Mouse (Mus musculus) thymus, postnatal 0 days (tissue): ENCODE measurements around the gene Palm2. TPM values are rescaled to one million over a fixed set of nuclear protein-coding genes. Genes with fewer than 3 reads are reported as not detected.

Experiments
- DNase-seq: peaks from one replicate; pipeline ENCODE4 v3.0.0-alpha.2; 2015; ENCODE audit warnings: low spot score
- polyA plus RNA-seq: library from polyadenylated mRNA; unstranded; fragments of >200 nt; fragmentation: Nextera tagmentation; extraction: Ambion mirVana; gene quantifications from 2 replicates; pipeline ENCODE4 v1.2.1, GENCODE M21; 2015

Palm2 gene
- polyA plus RNA-seq, 1 experiment from 2014 or later, result 0.22 TPM

GRCm38 (mm10) chr4:57568268-57569068 is 134.4 kb downstream of the Palm2 start:
- DNase-seq, result no peak

DNA sequence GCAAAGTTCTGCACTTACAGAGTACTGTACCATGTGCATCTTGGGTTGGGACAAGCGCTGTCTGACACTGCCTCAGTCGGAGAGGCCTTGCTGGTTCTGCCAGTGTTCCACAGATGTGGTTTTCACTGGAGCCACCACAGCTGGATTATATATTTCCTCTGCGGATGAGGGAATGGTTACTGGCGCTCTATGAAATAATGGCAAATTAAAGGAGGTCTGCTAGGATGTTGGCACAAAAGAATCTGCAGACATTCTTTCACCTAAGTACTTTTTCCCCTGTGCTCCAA is 135.0 kb downstream of the Palm2 start:
- DNase-seq, result no peak

GRCm38 (mm10) chr4:57569711-57570110 is 135.7 kb downstream of the Palm2 start:
- DNase-seq, result no peak

GRCm38 (mm10) chr4:57570229-57570628 is 136.2 kb downstream of the Palm2 start:
- no peak for DNase-seq

DNA sequence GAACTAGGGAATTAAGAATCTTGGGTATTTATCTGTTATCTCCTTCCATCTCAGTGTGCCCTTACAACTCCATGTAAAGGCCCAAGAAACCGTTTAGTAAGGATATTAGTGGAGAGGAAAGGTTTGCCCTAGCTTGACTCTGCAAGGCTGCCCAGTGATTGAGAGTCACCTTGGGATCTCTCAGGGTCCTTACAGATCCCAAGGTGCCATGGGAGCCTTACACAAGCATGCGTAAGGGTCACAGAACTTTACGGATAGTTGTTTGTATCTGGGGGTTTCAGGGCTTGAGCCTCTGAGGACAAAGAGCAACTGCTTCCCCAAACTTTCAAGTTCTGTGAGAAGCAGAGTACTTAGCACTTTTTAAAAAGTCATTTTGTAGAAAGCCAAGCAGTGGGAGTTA is 140.1 kb downstream of the Palm2 start:
- no peak for DNase-seq

- no peak for DNase-seq
Measured at GRCm38 (mm10) chr4:57574646-57575045, 140.6 kb downstream of the Palm2 start.

DNA sequence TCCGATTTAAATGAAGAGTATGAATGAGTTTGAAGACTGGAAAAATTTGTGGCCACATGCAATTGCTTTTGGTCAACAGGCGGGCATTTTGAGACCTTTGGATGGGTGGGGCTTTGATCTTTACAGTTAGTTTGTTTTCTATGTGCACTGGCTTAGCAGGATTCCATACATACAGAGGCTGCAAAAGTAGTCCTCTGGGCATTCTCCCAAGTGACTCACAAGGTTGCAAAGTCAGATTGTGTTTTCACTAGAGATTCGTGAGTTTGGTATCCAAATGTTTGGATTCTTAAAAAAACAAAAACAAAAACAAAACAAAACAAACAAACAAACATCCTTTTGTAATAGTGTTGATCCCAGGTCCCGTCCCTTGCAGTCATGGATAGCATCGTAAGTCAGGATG is 141.6 kb downstream of the Palm2 start:
- DNase-seq, result no peak

DNA sequence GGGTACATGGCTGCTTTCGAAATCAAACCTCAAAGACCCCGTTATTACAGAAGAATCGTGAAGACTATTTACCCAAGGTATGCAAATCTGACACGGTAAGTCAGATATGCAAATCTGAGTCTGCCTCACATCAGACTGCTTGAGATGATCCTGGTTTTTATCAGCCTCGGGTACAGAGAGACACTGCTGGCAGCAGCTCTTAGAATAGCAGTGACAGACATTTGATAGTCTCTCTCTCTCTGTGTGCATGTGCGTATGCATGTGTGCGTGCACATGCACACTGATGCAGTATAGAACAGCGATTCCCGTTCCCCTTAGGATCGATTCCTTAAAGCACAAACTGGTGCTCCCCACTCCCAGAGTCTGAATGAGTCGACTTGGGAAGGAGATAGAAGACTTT is 142.0 kb downstream of the Palm2 start:
- no peak for DNase-seq

- no peak for DNase-seq
Measured at GRCm38 (mm10) chr4:57579683-57580082, 145.6 kb downstream of the Palm2 start.

DNA sequence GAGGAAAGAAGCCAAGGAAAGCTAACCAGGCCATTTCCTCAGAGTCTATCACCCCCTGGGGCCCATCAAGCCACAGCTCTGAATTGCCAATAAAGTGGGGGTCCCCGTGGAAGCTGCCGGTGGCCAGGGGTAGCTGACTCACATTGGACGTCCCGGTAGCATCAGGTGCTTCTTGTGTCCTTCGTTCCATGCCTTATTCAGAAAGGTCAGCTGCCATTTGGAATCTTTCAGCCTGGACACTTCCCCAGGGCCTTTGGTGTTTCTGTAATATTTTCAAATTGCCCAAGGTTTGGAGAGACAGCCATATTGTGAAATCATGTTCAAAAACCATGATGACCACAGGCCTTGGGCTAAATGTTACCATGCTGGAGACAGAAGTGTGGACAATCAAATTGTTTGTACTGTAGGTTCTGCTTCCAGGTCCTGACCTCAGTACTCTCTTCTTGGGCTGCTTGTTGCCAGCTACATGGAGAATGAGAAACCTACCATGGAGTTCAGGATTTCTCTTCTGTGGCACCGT is 151.3 kb downstream of the Palm2 start:
- DNase-seq, result no peak

DNA sequence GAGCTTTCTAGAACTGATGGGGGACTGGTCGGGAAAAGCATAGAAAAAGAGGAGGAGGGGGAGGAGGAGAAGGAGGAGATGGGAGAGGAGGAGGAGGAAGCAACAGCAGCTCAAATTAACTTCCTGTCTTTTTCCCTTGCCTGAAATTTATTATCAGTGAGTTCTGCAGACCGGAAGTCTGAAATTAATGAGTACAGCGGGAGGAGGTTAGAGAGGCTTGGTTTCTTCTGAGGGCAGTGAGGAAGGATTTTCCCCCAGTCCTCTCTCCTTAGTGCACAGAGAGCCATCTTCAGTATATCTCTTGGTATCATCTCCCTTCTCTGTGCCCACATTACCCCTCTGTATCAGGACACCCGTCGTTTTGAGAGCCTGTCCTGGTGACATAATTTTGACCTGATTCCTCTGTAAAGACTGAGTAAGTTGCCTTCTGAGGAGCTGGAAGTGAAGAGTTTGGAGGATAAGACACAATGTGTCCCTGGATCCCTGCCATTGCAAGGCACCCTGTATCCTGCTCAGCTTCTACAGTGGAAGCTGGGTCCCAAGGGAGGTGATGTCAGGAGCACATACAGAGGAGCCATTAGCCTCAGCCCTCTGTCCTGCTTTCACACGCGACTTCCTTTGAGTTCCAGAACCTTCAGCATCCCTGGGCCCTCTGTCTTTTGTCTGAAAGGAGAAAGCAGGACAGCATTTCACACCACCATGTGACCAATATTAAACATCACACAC is 153.0 kb downstream of the Palm2 start:
- DNase-seq, result no peak

DNA sequence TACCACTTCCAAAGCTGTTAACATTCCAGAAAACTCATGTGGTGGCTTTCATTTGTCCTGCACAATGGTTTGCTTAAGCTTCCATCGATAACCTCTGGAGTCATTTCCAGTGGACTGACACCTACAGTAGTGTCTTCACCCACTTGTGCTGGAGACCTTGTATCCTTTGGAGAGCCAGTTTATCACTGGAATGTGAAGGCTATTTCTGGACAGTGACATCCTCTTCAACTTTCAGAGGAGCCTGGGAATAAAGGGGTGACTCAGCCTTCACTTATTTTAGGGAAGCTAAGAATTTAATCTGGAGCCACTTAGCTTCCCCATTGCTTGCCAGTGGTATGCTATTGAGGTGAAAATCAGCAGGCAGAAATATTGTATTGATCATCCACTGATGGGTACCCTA is 154.3 kb downstream of the Palm2 start:
- no peak for DNase-seq

DNA sequence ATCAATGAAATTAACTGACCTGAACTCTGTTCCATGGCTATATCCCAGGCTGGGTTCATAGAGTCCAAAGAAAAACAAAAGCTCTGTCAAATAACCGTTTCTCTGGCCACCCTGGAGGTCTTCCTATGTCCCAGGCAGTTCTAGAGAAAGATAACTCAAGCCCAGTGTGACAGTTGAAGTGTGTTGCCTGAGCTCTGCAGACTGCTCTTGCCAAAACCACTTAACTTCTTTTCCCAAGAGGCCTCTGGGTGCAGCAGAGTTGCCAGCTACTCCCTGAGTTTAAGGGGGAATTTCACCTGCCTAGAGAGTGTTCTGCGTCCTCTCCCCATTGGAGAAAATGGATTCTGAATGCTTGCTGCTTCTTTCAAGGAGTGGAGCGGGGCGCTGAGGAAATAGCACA is 158.7 kb downstream of the Palm2 start:
- no peak for DNase-seq

DNA sequence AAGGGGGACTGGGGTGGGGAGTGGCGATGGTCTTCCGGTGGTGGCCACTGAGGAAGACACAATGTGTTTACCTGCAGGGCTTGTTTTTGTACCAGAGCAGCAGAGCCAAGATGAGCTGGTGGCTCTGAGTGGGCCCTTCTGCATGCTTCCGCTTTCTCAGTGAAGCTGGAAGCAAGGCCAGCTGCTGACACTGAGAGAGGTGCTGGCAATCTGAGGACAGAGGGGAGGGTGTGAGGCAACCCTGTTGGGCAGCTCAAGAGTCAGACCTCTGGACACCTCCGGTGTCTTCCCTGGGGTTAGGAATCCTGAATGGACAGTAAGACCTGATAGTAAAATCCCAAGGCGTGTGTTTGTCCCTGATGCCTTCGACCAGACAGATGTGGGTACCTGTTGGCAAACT is 165.9 kb downstream of the Palm2 start:
- no peak for DNase-seq

DNA sequence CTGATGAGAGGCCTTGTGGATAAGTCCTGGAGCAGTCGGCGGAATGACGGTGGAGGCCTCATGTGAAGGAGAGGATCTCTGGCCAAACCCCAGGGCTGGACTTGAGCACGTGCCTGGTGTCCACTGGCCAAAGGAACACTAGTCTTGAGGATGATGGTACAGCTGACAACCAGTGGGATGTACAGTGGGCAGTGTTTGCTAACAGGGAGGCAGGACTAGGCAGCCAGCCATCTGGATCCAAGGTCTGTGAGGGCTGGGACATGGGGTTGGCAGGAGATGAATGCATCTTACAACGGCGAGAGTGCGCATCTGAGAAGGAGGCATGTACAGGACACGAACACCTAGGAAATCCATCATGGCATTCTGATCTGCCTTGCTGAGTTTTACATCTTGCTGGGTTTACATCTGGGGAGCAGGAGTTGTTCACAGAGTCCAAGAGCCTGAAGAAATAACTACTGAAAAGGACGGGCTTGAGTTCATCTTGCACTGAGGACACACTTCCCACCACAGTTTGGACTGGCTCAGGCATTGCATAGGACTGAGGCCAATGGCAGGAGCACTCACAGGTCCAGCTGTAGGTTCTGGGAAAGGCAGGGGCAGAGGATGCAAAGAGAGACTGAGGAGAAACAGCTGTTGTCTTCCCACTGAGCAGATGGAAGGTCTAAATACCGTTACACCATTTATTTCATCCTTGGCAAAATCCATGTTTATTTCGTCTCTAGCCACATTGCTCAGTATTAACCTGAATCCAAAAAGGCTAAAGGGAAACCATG is 166.8 kb downstream of the Palm2 start:
- no peak for DNase-seq

GRCm38 (mm10) chr4:57601458-57601835 is 167.4 kb downstream of the Palm2 start:
- DNase-seq, result no peak

DNA sequence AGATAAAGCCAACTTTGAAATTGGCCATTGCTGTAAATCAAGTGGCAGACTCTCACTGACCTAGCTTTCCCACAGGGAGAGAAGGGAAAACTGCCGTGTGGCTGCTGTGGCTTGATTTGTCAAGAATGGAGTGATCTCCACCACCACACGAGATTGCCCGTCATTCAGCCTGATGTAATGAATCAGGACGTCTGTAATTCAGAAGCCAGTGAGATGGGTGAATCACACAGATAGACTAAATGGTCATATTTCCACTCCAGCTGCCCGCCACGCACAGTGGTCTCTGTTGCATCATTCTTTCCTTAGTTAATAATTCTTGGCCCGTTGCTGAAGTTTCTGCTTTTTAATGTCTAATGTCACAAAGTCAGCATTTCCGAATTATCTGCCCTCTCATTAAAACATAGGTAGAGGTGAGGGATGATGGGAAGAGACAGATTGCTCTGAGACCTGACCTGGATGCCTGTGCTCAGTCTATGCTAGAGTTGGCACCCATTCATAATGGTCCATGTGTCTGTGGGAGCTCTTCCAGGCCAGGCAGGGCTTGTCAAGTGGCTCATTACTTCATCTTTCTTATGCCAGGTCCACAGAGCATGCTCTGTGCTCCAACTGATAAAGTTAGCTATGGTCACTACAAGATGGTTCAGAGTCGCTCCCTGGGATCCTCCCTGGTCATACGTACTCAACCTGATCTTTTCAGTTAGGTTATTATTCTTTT is 168.0 kb downstream of the Palm2 start:
- no peak for DNase-seq

GRCm38 (mm10) chr4:57606258-57606657 is 172.2 kb downstream of the Palm2 start:
- DNase-seq, result no peak

DNA sequence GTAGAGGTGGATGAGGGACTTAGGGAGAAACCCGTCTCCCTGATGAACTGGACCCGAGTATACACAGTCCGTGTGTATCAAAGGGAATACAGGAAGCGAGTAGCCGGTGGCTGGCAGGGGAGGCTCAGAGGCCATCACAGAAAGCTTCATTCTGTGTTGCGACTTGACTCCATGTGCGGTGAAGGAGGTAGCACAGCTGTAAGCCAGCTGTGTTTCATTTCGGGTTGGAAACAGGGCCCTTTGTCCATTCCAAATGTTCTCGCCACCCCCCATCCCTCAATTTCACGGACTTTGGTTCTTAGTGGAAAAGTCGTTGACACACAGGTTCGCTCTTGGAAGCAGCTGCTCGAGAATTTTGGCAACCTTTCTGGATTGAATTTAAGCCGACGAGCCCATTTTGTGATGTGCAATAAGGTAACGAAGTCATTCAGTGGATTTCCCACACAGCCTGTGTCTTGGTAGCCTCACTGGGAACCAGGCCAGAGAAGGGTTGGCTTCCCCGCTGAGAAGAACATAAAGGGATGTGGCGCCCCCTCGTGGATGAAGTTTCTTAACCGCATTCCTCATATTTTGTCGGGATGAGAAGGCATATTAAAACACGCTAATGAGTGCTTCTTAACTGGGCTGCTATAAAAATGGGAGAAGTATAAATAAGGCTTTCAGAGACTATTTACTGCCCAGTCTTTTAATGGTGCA is 173.3 kb downstream of the Palm2 start:
- DNase-seq, result peak; percentile 54

DNA sequence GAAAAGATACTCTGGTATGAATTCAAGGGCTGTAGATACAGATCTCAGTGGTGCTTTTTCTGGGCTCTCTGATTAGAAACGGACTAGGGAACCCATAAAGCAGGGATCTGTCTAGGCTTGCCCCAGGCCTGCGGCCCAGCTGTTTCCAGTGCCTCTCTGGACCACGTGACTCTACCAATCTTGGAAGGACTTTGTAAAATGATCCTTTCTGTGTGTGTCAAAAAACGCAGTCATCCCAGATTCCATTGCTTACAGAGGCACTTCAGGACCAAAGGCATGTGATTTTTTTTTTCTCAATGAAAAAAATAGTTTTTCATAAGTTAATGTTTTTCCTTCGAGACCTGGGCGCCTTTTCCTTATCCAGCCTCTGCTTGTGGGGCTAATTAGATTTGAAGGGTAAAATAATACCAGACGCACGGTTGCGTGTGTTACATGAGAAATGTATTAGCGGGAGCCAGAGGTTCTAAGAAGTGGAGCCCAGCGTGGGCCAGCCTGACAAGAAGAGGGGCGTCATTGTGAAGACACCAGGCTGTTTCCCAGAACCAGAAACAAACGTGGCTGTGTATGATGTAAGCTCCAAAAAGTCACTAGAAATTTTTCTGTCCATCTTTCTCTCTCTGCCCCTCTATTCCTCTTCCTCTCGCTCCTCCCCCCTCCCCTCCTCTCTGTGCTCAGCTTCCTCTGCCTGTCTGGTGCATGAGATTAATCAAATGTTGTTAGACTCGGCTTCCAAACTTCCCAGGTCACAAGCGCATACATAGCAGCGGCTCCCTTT is 177.4 kb downstream of the Palm2 start:
- no peak for DNase-seq
